Mouse (Mus musculus) cerebellum, adult 2 months (tissue): ENCODE results near the gene Lgals1.

Source experiments
- CTCF ChIP-seq: fragments of 200-500 bp; IDR thresholded peaks from 2 replicates; pipeline ENCODE4 v1.5.1; 2011; ENCODE audit warnings: low read depth, mild to moderate bottlenecking, control low read depth, low read length, moderate library complexity, borderline replicate concordance; ENCODE audit not compliant: insufficient read depth
- POLR2A ChIP-seq: fragments of 200-500 bp; IDR thresholded peaks from 2 replicates; pipeline ENCODE4 v1.6.1; 2011; ENCODE audit warnings: low read length, control low read depth, borderline replicate concordance; ENCODE audit not compliant: insufficient read depth

DNA sequence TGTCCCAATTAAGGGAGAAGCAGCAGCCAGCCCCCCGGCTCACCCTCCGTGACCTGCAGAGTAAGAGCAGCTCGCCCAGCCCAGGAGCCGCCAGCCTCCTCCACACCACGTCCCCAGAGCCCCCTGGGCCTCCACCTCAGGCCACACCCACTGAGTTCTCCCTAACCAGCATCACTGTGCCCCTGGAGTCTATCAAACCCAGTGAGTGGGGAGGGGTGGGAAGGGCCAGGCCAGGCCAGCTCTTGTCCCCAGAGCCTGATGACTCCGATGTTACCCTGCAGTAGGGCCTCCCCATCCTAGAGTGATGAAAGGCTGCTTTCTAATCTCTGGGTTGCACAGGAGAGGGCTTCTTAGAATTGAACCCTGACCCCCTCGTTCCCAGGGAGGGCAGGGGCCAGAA lies 34.1 kb upstream of the Lgals1 start:
- TF ChIP-seq CTCF (no peak), POLR2A (no peak)
